ENCODE assay signal across 7 mouse cellular contexts in genomic region chr5:146832435-146832768, GRCm38 (mm10). TPM values are rescaled to one million over a fixed set of nuclear protein-coding genes. Genes with fewer than 3 reads are reported as not detected.
DNase-seq lines count a peak whose midpoint lies in the region; ATAC-seq lines count a peak whose summit lies in the region.

No protein-coding gene starts in this region.

- H3K36me3 ChIP-seq in lung, embryonic 16.5 days (ENCODE audit: control insufficient read depth, insufficient read depth, low read length), result peaks cover 24% of the 10 kb centered on the region
- peaks cover 30% of the 10 kb centered on the region for H3K36me3 ChIP-seq in limb, embryonic 15.5 days
- H3K36me3 ChIP-seq in stomach, embryonic 16.5 days (ENCODE audit: control insufficient read depth, insufficient read depth, low read length), result peaks cover 21% of the 10 kb centered on the region

- H3K27me3 ChIP-seq in lung, embryonic 16.5 days (ENCODE audit: control insufficient read depth, insufficient read depth, low read depth, low read length), result no peaks in the 10 kb centered on the region
- no peaks in the 10 kb centered on the region for H3K27me3 ChIP-seq in limb, embryonic 15.5 days
- H3K27me3 ChIP-seq in stomach, embryonic 16.5 days (ENCODE audit: control insufficient read depth, insufficient read depth, low read length), result no peaks in the 10 kb centered on the region

- peak overlapping the region; percentile 88 for H3K27ac ChIP-seq in lung, embryonic 16.5 days (ENCODE audit: low read length)
- peak overlapping the region; percentile 89 for H3K27ac ChIP-seq in limb, embryonic 15.5 days
- peak overlapping the region; percentile 78 for H3K27ac ChIP-seq in stomach, embryonic 16.5 days (ENCODE audit: low read length)

- H3K4me3 ChIP-seq in lung, embryonic 16.5 days (ENCODE audit: low read length), result peak overlapping the region; percentile 95
- peak overlapping the region; percentile 93 for H3K4me3 ChIP-seq in limb, embryonic 15.5 days
- peak overlapping the region; percentile 85 for H3K4me3 ChIP-seq in stomach, embryonic 16.5 days (replicated peaks; ENCODE audit: low read length)

- no peak for DNase-seq in lung, adult 18-20 months
- DNase-seq in cerebellum, adult 18-20 months, result no peak
- no peak for DNase-seq in adrenal gland, postnatal 36 days

- 24% methylated on average over 7 of the region's 7 CpGs for WGBS in lung, embryonic 16.5 days
- WGBS in limb, embryonic 15.5 days, result 48% methylated on average over 7 of the region's 7 CpGs
- WGBS in stomach, embryonic 16.5 days, result 49% methylated on average over 7 of the region's 7 CpGs

- peak overlapping the region; percentile 98 for H3K9ac ChIP-seq in lung, embryonic 16.5 days (ENCODE audit: low read length)
- peak overlapping the region; percentile 97 for H3K9ac ChIP-seq in limb, embryonic 15.5 days
- H3K9ac ChIP-seq in stomach, embryonic 16.5 days (ENCODE audit: low read length), result peak overlapping the region; percentile 96

- H3K4me1 ChIP-seq in lung, embryonic 16.5 days (replicated peaks; ENCODE audit: control insufficient read depth, insufficient read depth, low read length), result peaks cover 16% of the 10 kb centered on the region
- H3K4me1 ChIP-seq in limb, embryonic 15.5 days, result peaks cover 9% of the 10 kb centered on the region
- H3K4me1 ChIP-seq in stomach, embryonic 16.5 days (ENCODE audit: control insufficient read depth, insufficient read depth, low read length), result peaks cover 21% of the 10 kb centered on the region

- H3K4me2 ChIP-seq in lung, embryonic 16.5 days (ENCODE audit: low read depth, low read length), result peak overlapping the region; percentile 95
- peak overlapping the region; percentile 53 for H3K4me2 ChIP-seq in limb, embryonic 15.5 days
- peak overlapping the region; percentile 80 for H3K4me2 ChIP-seq in stomach, embryonic 16.5 days (ENCODE audit: low read depth, low read length)

- no peaks in the 10 kb centered on the region for H3K9me3 ChIP-seq in lung, embryonic 16.5 days (ENCODE audit: control insufficient read depth, low read length)
- no peaks in the 10 kb centered on the region for H3K9me3 ChIP-seq in limb, embryonic 15.5 days
- no peaks in the 10 kb centered on the region for H3K9me3 ChIP-seq in stomach, embryonic 16.5 days (replicated peaks; ENCODE audit: control insufficient read depth, low read length)

- peak; percentile 26 for ATAC-seq in lung, embryonic 16.5 days (ENCODE audit: low read depth)
- peak; percentile 25 for ATAC-seq in erythroid progenitor cell, adult 5-6 weeks (replicated peaks; ENCODE audit: low FRiP score, poor library complexity, severe bottlenecking)
- ATAC-seq in limb, embryonic 15.5 days (ENCODE audit: insufficient number of reproducible peaks, low FRiP score, low TSS enrichment, low read depth), result peak; percentile 2; the same call in 1 of the 2 replicates
- ATAC-seq in stomach, embryonic 16.5 days (ENCODE audit: insufficient read depth, low FRiP score), result no peak

RNA-seq across cellular contexts. Expression of gene Rpl21, which starts 0.3 kb away (rescaled TPM):
- polyA plus RNA-seq in lung, embryonic 16.5 days (2015; fragmentation: Nextera tagmentation; extraction: Ambion mirVana), result 510 and 546 TPM in 2 replicates
- total RNA-seq in erythroid progenitor cell, adult 5-6 weeks (2015; ENCODE audit: low replicate concordance), result 547 and 879 TPM in 2 replicates
- 529 and 618 TPM in 2 replicates for total RNA-seq in erythroid progenitor cell, adult 5-6 weeks (2017; ENCODE audit: low replicate concordance)
- 448 and 534 TPM in 2 replicates for polyA plus RNA-seq in limb, embryonic 15.5 days (2015; fragmentation: Nextera tagmentation; extraction: Ambion mirVana)
- 401 and 513 TPM in 2 replicates for polyA plus RNA-seq in stomach, embryonic 16.5 days (2015; fragmentation: Nextera tagmentation; extraction: Ambion mirVana)
- 100 to 1,000 TPM; 271 to 290 TPM for total RNA-seq in adrenal gland, postnatal 36 days (2021)

RNA-seq across cellular contexts. Expression of gene Rasl11a, which starts 12.5 kb away (rescaled TPM):
- 30.0 and 33.9 TPM in 2 replicates for polyA plus RNA-seq in lung, embryonic 16.5 days (2015; fragmentation: Nextera tagmentation; extraction: Ambion mirVana)
- not detected in 2 replicates for total RNA-seq in erythroid progenitor cell, adult 5-6 weeks (2015; ENCODE audit: low replicate concordance)
- total RNA-seq in erythroid progenitor cell, adult 5-6 weeks (2017; ENCODE audit: low replicate concordance), result not detected in 2 replicates
- 11.4 and 11.5 TPM in 2 replicates for polyA plus RNA-seq in limb, embryonic 15.5 days (2015; fragmentation: Nextera tagmentation; extraction: Ambion mirVana)
- polyA plus RNA-seq in stomach, embryonic 16.5 days (2015; fragmentation: Nextera tagmentation; extraction: Ambion mirVana), result 13.1 and 14.1 TPM in 2 replicates
- total RNA-seq in adrenal gland, postnatal 36 days (2021), result 1 to 10 TPM; 7.3 to 9.5 TPM

RNA-seq across cellular contexts. Expression of gene Usp12, which starts 37.6 kb away (rescaled TPM):
- 17.0 and 17.2 TPM in 2 replicates for polyA plus RNA-seq in lung, embryonic 16.5 days (2015; fragmentation: Nextera tagmentation; extraction: Ambion mirVana)
- 8.6 and 15.1 TPM in 2 replicates for total RNA-seq in erythroid progenitor cell, adult 5-6 weeks (2015; ENCODE audit: low replicate concordance)
- 9.2 and 10.3 TPM in 2 replicates for total RNA-seq in erythroid progenitor cell, adult 5-6 weeks (2017; ENCODE audit: low replicate concordance)
- 15.5 and 16.6 TPM in 2 replicates for polyA plus RNA-seq in limb, embryonic 15.5 days (2015; fragmentation: Nextera tagmentation; extraction: Ambion mirVana)
- polyA plus RNA-seq in stomach, embryonic 16.5 days (2015; fragmentation: Nextera tagmentation; extraction: Ambion mirVana), result 18.2 and 18.3 TPM in 2 replicates
- 10 to 100 TPM; 30.2 to 36.3 TPM for total RNA-seq in adrenal gland, postnatal 36 days (2021)
